Mouse (Mus musculus): ENCODE data around the gene Efcab9. TPM values are rescaled to one million over a fixed set of nuclear protein-coding genes. Genes with fewer than 3 reads are reported as not detected.

The Efcab9 gene
- polyA plus RNA-seq, 1 experiment from 2014 or later = not detected

GRCm38 (mm10) chr11:32542687-32543411, 11.0 kb upstream of the Efcab9 start:
- H3K4me2 ChIP-seq (replicated peaks) = no peak overlapping the region
- no peaks in the 10 kb centered on the region for H3K9me3 ChIP-seq (ENCODE audit: control insufficient read depth, low read length)
- H3K36me3 ChIP-seq (replicated peaks; ENCODE audit: control insufficient read depth, insufficient read depth) = no peaks in the 10 kb centered on the region
- no peak for ATAC-seq (ENCODE audit: low FRiP score)
- DNase-seq (ENCODE audit: low spot score) = no peak
- no peak overlapping the region for H3K27ac ChIP-seq
- WGBS = 34% methylated on average over 3 of the region's 3 CpGs
- H3K27me3 ChIP-seq (ENCODE audit: control insufficient read depth, insufficient read depth, low read length) = no peaks in the 10 kb centered on the region
- no peak overlapping the region for H3K4me3 ChIP-seq (replicated peaks; ENCODE audit: low read length)
- H3K9ac ChIP-seq = no peak overlapping the region
- H3K4me1 ChIP-seq (replicated peaks; ENCODE audit: control insufficient read depth, insufficient read depth, low read length) = 0 out of 2 replicates have a peak, but pooled peaks cover 9% of the 10 kb centered on the region

GRCm38 (mm10) chr11:32542181-32542580, 10.3 kb upstream of the Efcab9 start:
- H3K36me3 ChIP-seq (replicated peaks; ENCODE audit: control insufficient read depth, insufficient read depth) = no peaks in the 10 kb centered on the region
- 0 out of 2 replicates have a peak, but pooled peaks cover 15% of the 10 kb centered on the region for H3K4me1 ChIP-seq (replicated peaks; ENCODE audit: control insufficient read depth, insufficient read depth, low read length)
- ATAC-seq (ENCODE audit: low FRiP score) (no peak), DNase-seq (ENCODE audit: low spot score) (no peak)
- no peaks in the 10 kb centered on the region for H3K27me3 ChIP-seq (ENCODE audit: control insufficient read depth, insufficient read depth, low read length)
- 96% methylated on average over 4 of the region's 4 CpGs for WGBS
- no peak overlapping the region for H3K27ac ChIP-seq
- no peaks in the 10 kb centered on the region for H3K9me3 ChIP-seq (ENCODE audit: control insufficient read depth, low read length)
- H3K4me2 ChIP-seq (replicated peaks) = no peak overlapping the region
- H3K9ac ChIP-seq = no peak overlapping the region
- no peak overlapping the region for H3K4me3 ChIP-seq (replicated peaks; ENCODE audit: low read length)

- WGBS = 73% methylated on average over 6 of the region's 6 CpGs
- ATAC-seq (ENCODE audit: low FRiP score) = no peak
- H3K9ac ChIP-seq = no peak overlapping the region
- H3K4me1 ChIP-seq (replicated peaks; ENCODE audit: control insufficient read depth, insufficient read depth, low read length) = 0 out of 2 replicates have a peak, but pooled peaks cover 16% of the 10 kb centered on the region
- H3K9me3 ChIP-seq (ENCODE audit: control insufficient read depth, low read length) = no peaks in the 10 kb centered on the region
- H3K4me3 ChIP-seq (replicated peaks; ENCODE audit: low read length) = no peak overlapping the region
- H3K27ac ChIP-seq = no peak overlapping the region
- H3K36me3 ChIP-seq (replicated peaks; ENCODE audit: control insufficient read depth, insufficient read depth) = no peaks in the 10 kb centered on the region
- no peak for DNase-seq (ENCODE audit: low spot score)
- H3K27me3 ChIP-seq (ENCODE audit: control insufficient read depth, insufficient read depth, low read length) = no peaks in the 10 kb centered on the region
- H3K4me2 ChIP-seq (replicated peaks) = no peak overlapping the region
Measured at GRCm38 (mm10) chr11:32540463-32540862, 8.6 kb upstream of the Efcab9 start.

GRCm38 (mm10) chr11:32539717-32540116, 7.8 kb upstream of the Efcab9 start:
- H3K27ac ChIP-seq = no peak overlapping the region
- no peak overlapping the region for H3K9ac ChIP-seq
- H3K4me2 ChIP-seq (replicated peaks) = no peak overlapping the region
- 0 out of 2 replicates have a peak, but pooled peaks cover 16% of the 10 kb centered on the region for H3K4me1 ChIP-seq (replicated peaks; ENCODE audit: control insufficient read depth, insufficient read depth, low read length)
- H3K36me3 ChIP-seq (replicated peaks; ENCODE audit: control insufficient read depth, insufficient read depth) = no peaks in the 10 kb centered on the region
- no peak overlapping the region for H3K4me3 ChIP-seq (replicated peaks; ENCODE audit: low read length)
- no peak for DNase-seq (ENCODE audit: low spot score)
- H3K27me3 ChIP-seq (ENCODE audit: control insufficient read depth, insufficient read depth, low read length) = no peaks in the 10 kb centered on the region
- 90% methylated on average over 7 of the region's 7 CpGs for WGBS
- H3K9me3 ChIP-seq (ENCODE audit: control insufficient read depth, low read length) = no peaks in the 10 kb centered on the region
- ATAC-seq (ENCODE audit: low FRiP score) = no peak

- H3K27me3 ChIP-seq (ENCODE audit: control insufficient read depth, insufficient read depth, low read length) = no peaks in the 10 kb centered on the region
- H3K4me1 ChIP-seq (replicated peaks; ENCODE audit: control insufficient read depth, insufficient read depth, low read length) = peaks cover 24% of the 10 kb centered on the region; the same call in 1 of the 2 replicates
- no peak overlapping the region for H3K9ac ChIP-seq
- no peak overlapping the region for H3K27ac ChIP-seq
- H3K4me3 ChIP-seq (replicated peaks; ENCODE audit: low read length) = no peak overlapping the region
- 87% methylated on average over 4 of the region's 4 CpGs for WGBS
- ATAC-seq (ENCODE audit: low FRiP score) (no peak), DNase-seq (ENCODE audit: low spot score) (no peak)
- H3K4me2 ChIP-seq (replicated peaks) = no peak overlapping the region
- H3K36me3 ChIP-seq (replicated peaks; ENCODE audit: control insufficient read depth, insufficient read depth) = no peaks in the 10 kb centered on the region
- no peaks in the 10 kb centered on the region for H3K9me3 ChIP-seq (ENCODE audit: control insufficient read depth, low read length)
Measured at GRCm38 (mm10) chr11:32538846-32539245, 7.0 kb upstream of the Efcab9 start.

GRCm38 (mm10) chr11:32538435-32538834, 6.6 kb upstream of the Efcab9 start:
- no peak overlapping the region for H3K27ac ChIP-seq
- H3K4me2 ChIP-seq (replicated peaks) = no peak overlapping the region
- no peaks in the 10 kb centered on the region for H3K27me3 ChIP-seq (ENCODE audit: control insufficient read depth, insufficient read depth, low read length)
- H3K9ac ChIP-seq = no peak overlapping the region
- DNase-seq (ENCODE audit: low spot score) (no peak), ATAC-seq (ENCODE audit: low FRiP score) (no peak)
- no peak overlapping the region for H3K4me3 ChIP-seq (replicated peaks; ENCODE audit: low read length)
- peaks cover 26% of the 10 kb centered on the region; the same call in 1 of the 2 replicates for H3K4me1 ChIP-seq (replicated peaks; ENCODE audit: control insufficient read depth, insufficient read depth, low read length)
- WGBS = 71% methylated on average over 6 of the region's 6 CpGs
- no peaks in the 10 kb centered on the region for H3K36me3 ChIP-seq (replicated peaks; ENCODE audit: control insufficient read depth, insufficient read depth)
- H3K9me3 ChIP-seq (ENCODE audit: control insufficient read depth, low read length) = no peaks in the 10 kb centered on the region

- no peak overlapping the region for H3K4me3 ChIP-seq (replicated peaks; ENCODE audit: low read length)
- H3K4me1 ChIP-seq (replicated peaks; ENCODE audit: control insufficient read depth, insufficient read depth, low read length) = peaks cover 32% of the 10 kb centered on the region; the same call in 1 of the 2 replicates
- H3K27ac ChIP-seq = no peak overlapping the region
- DNase-seq (ENCODE audit: low spot score) (no peak), ATAC-seq (ENCODE audit: low FRiP score) (no peak)
- H3K4me2 ChIP-seq (replicated peaks) = no peak overlapping the region
- 18% methylated on average over 7 of the region's 7 CpGs for WGBS
- no peaks in the 10 kb centered on the region for H3K9me3 ChIP-seq (ENCODE audit: control insufficient read depth, low read length)
- no peak overlapping the region for H3K9ac ChIP-seq
- H3K27me3 ChIP-seq (ENCODE audit: control insufficient read depth, insufficient read depth, low read length) = peaks cover 8% of the 10 kb centered on the region; the same call in 1 of the 2 replicates
- H3K36me3 ChIP-seq (replicated peaks; ENCODE audit: control insufficient read depth, insufficient read depth) = no peaks in the 10 kb centered on the region
Measured at GRCm38 (mm10) chr11:32536954-32537353, 5.1 kb upstream of the Efcab9 start.

- H3K4me3 ChIP-seq (replicated peaks; ENCODE audit: low read length) = no peak overlapping the region
- no peaks in the 10 kb centered on the region for H3K9me3 ChIP-seq (ENCODE audit: control insufficient read depth, low read length)
- no peaks in the 10 kb centered on the region for H3K36me3 ChIP-seq (replicated peaks; ENCODE audit: control insufficient read depth, insufficient read depth)
- no peak overlapping the region for H3K4me2 ChIP-seq (replicated peaks)
- peaks cover 33% of the 10 kb centered on the region; the same call in 1 of the 2 replicates for H3K4me1 ChIP-seq (replicated peaks; ENCODE audit: control insufficient read depth, insufficient read depth, low read length)
- no peak overlapping the region for H3K9ac ChIP-seq
- no peak overlapping the region for H3K27ac ChIP-seq
- ATAC-seq (ENCODE audit: low FRiP score) (no peak), DNase-seq (ENCODE audit: low spot score) (no peak)
- peaks cover 19% of the 10 kb centered on the region; the same call in 1 of the 2 replicates for H3K27me3 ChIP-seq (ENCODE audit: control insufficient read depth, insufficient read depth, low read length)
- WGBS = 98% methylated on average over 4 of the region's 4 CpGs
Measured at GRCm38 (mm10) chr11:32535646-32536045, 3.8 kb upstream of the Efcab9 start.

GRCm38 (mm10) chr11:32534453-32535075, 2.7 kb upstream of the Efcab9 start:
- Histone ChIP-seq H3K36me3 (replicated peaks; ENCODE audit: control insufficient read depth, insufficient read depth) (no peaks in the 10 kb centered on the region), H3K27ac (no peak overlapping the region), H3K9me3 (ENCODE audit: control insufficient read depth, low read length) (no peaks in the 10 kb centered on the region), H3K4me3 (replicated peaks; ENCODE audit: low read length) (no peak overlapping the region), H3K4me2 (replicated peaks) (peak overlapping the region; percentile 99), H3K4me1 (replicated peaks; ENCODE audit: control insufficient read depth, insufficient read depth, low read length) (peaks cover 33% of the 10 kb centered on the region; the same call in 1 of the 2 replicates), H3K9ac (peak overlapping the region; percentile 71; the same call in 1 of the 2 replicates), H3K27me3 (ENCODE audit: control insufficient read depth, insufficient read depth, low read length) (peaks cover 21% of the 10 kb centered on the region; the same call in 1 of the 2 replicates)
- DNase-seq (ENCODE audit: low spot score) = no peak
- ATAC-seq (ENCODE audit: low FRiP score) = no peak
- 69% methylated on average over 7 of the region's 7 CpGs for whole genome bisulfite sequencing

All from hindbrain, embryonic 14.5 days (tissue).